Mouse (Mus musculus) heart, embryonic 14.5 days (tissue): ENCODE results near the gene Cyba. TPM values are rescaled to one million over a fixed set of nuclear protein-coding genes. Genes with fewer than 3 reads are reported as not detected.

Experiments
- ATAC-seq: fragments of 200-750 bp; cut with Nextera tagmentation; 2 replicates; pipeline ENCODE4 v1.8.0; 2017; ENCODE audit warnings: low read depth, moderate TSS enrichment; ENCODE audit not compliant: insufficient number of reproducible peaks, insufficient read depth, low FRiP score
- H3K27ac ChIP-seq, 2 experiments: fragments of 200-500 bp in 1 of 2; fragments of 300-500 bp in 1 of 2; sonication (generic) in 1 of 2; replicated peaks in 1 of 2; 2 replicates each; pipeline ENCODE4 v1.5.1; 2012 to 2014; ENCODE audit warnings: low read depth in 2 of 2, low read length in 2 of 2, control low read depth in 1 of 2, mild to moderate bottlenecking in 1 of 2, mixed read lengths in 1 of 2; ENCODE audit not compliant: control insufficient read depth in 1 of 2, insufficient read depth in 1 of 2
- H3K27me3 ChIP-seq: fragments of 300-500 bp; sonication (generic); 2 replicates; pipeline ENCODE4 v1.6.1; 2014; ENCODE audit warnings: mild to moderate bottlenecking, low read length, control low read depth; ENCODE audit not compliant: control insufficient read depth, insufficient read depth
- H3K36me3 ChIP-seq: fragments of 300-500 bp; sonication (generic); 2 replicates; pipeline ENCODE4 v1.6.1; 2014; ENCODE audit warnings: mild to moderate bottlenecking, control low read depth, low read length, mixed read lengths; ENCODE audit not compliant: control insufficient read depth, insufficient read depth
- H3K4me1 ChIP-seq, 2 experiments: fragments of 200-500 bp in 1 of 2; fragments of 300-500 bp in 1 of 2; sonication (generic) in 1 of 2; 2 replicates each; pipeline ENCODE4 v1.6.1; 2012 to 2014; ENCODE audit warnings: low read length in 2 of 2, control low read depth in 1 of 2, mixed read lengths in 1 of 2; ENCODE audit not compliant: control insufficient read depth in 2 of 2, insufficient read depth in 2 of 2
- H3K4me2 ChIP-seq: fragments of 300-500 bp; sonication (generic); 2 replicates; pipeline ENCODE4 v1.6.1; 2014; ENCODE audit warnings: mild to moderate bottlenecking, low read length
- H3K4me3 ChIP-seq, 2 experiments: fragments of 200-500 bp in 1 of 2; fragments of 300-500 bp in 1 of 2; sonication (generic) in 1 of 2; 2 replicates each; pipeline ENCODE4 v1.5.1; 2012 to 2014; ENCODE audit warnings: low read length in 2 of 2, mild to moderate bottlenecking in 2 of 2, control low read depth in 1 of 2, low read depth in 1 of 2, moderate library complexity in 1 of 2; ENCODE audit not compliant: control insufficient read depth in 1 of 2, insufficient read depth in 1 of 2
- H3K9ac ChIP-seq: fragments of 300-500 bp; sonication (generic); 2 replicates; pipeline ENCODE4 v1.6.1; 2014; ENCODE audit warnings: mild to moderate bottlenecking, low read length
- H3K9me3 ChIP-seq: fragments of 300-500 bp; sonication (generic); 2 replicates; pipeline ENCODE4 v1.6.1; 2016; ENCODE audit warnings: low read length, control low read depth; ENCODE audit not compliant: control insufficient read depth
- WGBS: fragments of 180-500 bp; shearing (Covaris S2); extraction: QIAGEN DNeasy Blood & Tissue Kit; methylation state at CpG from one replicate; pipeline ENCODE4 v1.1.7; 2014; 5-methylcytosine and 5-hydroxymethylcytosine counted together
- polyA plus RNA-seq: library from polyadenylated mRNA; unstranded; fragments of >200 nt; fragmentation: Nextera tagmentation; extraction: Ambion mirVana; gene quantifications from 2 replicates; pipeline ENCODE4 v1.2.1, GENCODE M21; 2014

Cyba gene
- polyA plus RNA-seq, 1 experiment from 2014 or later, result 194 TPM

GRCm38 (mm10) chr8:122444058-122444748, 11.5 kb upstream of the Cyba start:
- H3K4me3 ChIP-seq, result peak overlapping the region; percentile 52 to 57
- peaks cover 12 to 22% of the 10 kb centered on the region in 2 experiments for H3K4me1 ChIP-seq
- H3K36me3 ChIP-seq, result peaks cover 6% of the 10 kb centered on the region; the same call in 1 of the 2 replicates
- H3K4me2 ChIP-seq, result peak overlapping the region; percentile 92
- peak overlapping the region; percentile 88 for H3K9ac ChIP-seq
- 3% methylated on average over 19 of the region's 19 CpGs for WGBS
- H3K9me3 ChIP-seq, result no peaks in the 10 kb centered on the region
- H3K27me3 ChIP-seq, result no peaks in the 10 kb centered on the region
- H3K27ac ChIP-seq, result peak overlapping the region; percentile 82 to 99
- ATAC-seq, result peak; percentile 42

- Histone ChIP-seq H3K4me1 (peaks cover 14 to 22% of the 10 kb centered on the region in 2 experiments), H3K9ac (peak within 1 kb of the TSS; percentile 88), H3K9me3 (no peaks in the 10 kb centered on the region), H3K27me3 (no peaks in the 10 kb centered on the region), H3K27ac (peak within 1 kb of the TSS; percentile 82 to 99), H3K4me3 (peak within 1 kb of the TSS; percentile 57 to 74), H3K4me2 (peak within 1 kb of the TSS; percentile 92), H3K36me3 (peaks cover 11% of the 10 kb centered on the region; the same call in 1 of the 2 replicates)
- ATAC-seq, result peak; percentile 94
- under 1% methylated on average over 47 of the region's 47 CpGs for WGBS
Measured at GRCm38 (mm10) chr8:122443262-122444006, 10.7 kb upstream of the Cyba start, which contains the start of gene Mvd. Mvd (minus strand) TSS chr8:122443422.

GRCm38 (mm10) chr8:122442781-122443180, 10.1 kb upstream of the Cyba start:
- WGBS, result 1% methylated on average over 11 of the region's 12 CpGs
- Histone ChIP-seq H3K36me3 (peaks cover 13% of the 10 kb centered on the region; the same call in 1 of the 2 replicates), H3K27ac (peak overlapping the region; percentile 45 to 99; a peak in 3 of 4 replicates), H3K4me3 (peak overlapping the region; percentile 57 to 74), H3K4me2 (peak overlapping the region; percentile 92), H3K9ac (peak overlapping the region; percentile 81), H3K9me3 (no peaks in the 10 kb centered on the region), H3K27me3 (no peaks in the 10 kb centered on the region), H3K4me1 (peaks cover 18 to 29% of the 10 kb centered on the region in 2 experiments)
- no peak for ATAC-seq

GRCm38 (mm10) chr8:122442356-122442755, 9.6 kb upstream of the Cyba start:
- H3K4me2 ChIP-seq, result peak overlapping the region; percentile 92
- peak overlapping the region; percentile 57 to 74 for H3K4me3 ChIP-seq
- peaks cover 13% of the 10 kb centered on the region; the same call in 1 of the 2 replicates for H3K36me3 ChIP-seq
- WGBS, result 27% methylated on average over 7 of the region's 7 CpGs
- H3K27me3 ChIP-seq, result no peaks in the 10 kb centered on the region
- H3K27ac ChIP-seq, result peak overlapping the region in 1 of 2 experiments; percentile 99; a peak in 1 of 4 replicates
- H3K9ac ChIP-seq, result peak overlapping the region; percentile 81
- no peak for ATAC-seq
- peaks cover 18 to 32% of the 10 kb centered on the region in 2 experiments for H3K4me1 ChIP-seq
- H3K9me3 ChIP-seq, result no peaks in the 10 kb centered on the region

- Histone ChIP-seq H3K36me3 (peaks cover 18% of the 10 kb centered on the region), H3K4me2 (no peak overlapping the region), H3K4me3 (no peak overlapping the region), H3K27me3 (no peaks in the 10 kb centered on the region), H3K9me3 (no peaks in the 10 kb centered on the region), H3K27ac (no peak overlapping the region), H3K4me1 (peaks cover 18 to 32% of the 10 kb centered on the region in 2 experiments), H3K9ac (no peak overlapping the region)
- no peak for ATAC-seq
- WGBS, result 89% methylated on average over 1 of the region's 1 CpGs
Measured at GRCm38 (mm10) chr8:122441326-122441725, 8.6 kb upstream of the Cyba start.

- H3K27me3 ChIP-seq, result no peaks in the 10 kb centered on the region
- no peak overlapping the region for H3K4me2 ChIP-seq
- WGBS, result 95% methylated on average over 16 of the region's 16 CpGs
- ATAC-seq, result no peak
- no peak overlapping the region for H3K27ac ChIP-seq
- H3K9ac ChIP-seq, result no peak overlapping the region
- H3K36me3 ChIP-seq, result peaks cover 33% of the 10 kb centered on the region
- no peak overlapping the region for H3K4me3 ChIP-seq
- H3K4me1 ChIP-seq, result peaks cover 8 to 16% of the 10 kb centered on the region in 2 experiments
- 0 out of 2 replicates have a peak, but pooled peaks cover 3% of the 10 kb centered on the region for H3K9me3 ChIP-seq
Measured at GRCm38 (mm10) chr8:122439336-122439735, 6.6 kb upstream of the Cyba start.

GRCm38 (mm10) chr8:122437708-122438331, 5.1 kb upstream of the Cyba start:
- no peak for ATAC-seq
- H3K36me3 ChIP-seq, result peaks cover 38% of the 10 kb centered on the region
- WGBS, result 87% methylated on average over 13 of the region's 13 CpGs
- H3K27ac ChIP-seq, result peak overlapping the region; percentile 46 to 47; a peak in 2 of 4 replicates
- 0 out of 2 replicates have a peak, but pooled peaks cover 3% of the 10 kb centered on the region for H3K9me3 ChIP-seq
- H3K4me1 ChIP-seq, result peaks cover 11 to 22% of the 10 kb centered on the region in 2 experiments
- no peak overlapping the region for H3K4me3 ChIP-seq
- H3K4me2 ChIP-seq, result peak overlapping the region; percentile 23; the same call in 1 of the 2 replicates
- no peak overlapping the region for H3K9ac ChIP-seq
- no peaks in the 10 kb centered on the region for H3K27me3 ChIP-seq
